Mouse (Mus musculus) limb, embryonic 14.5 days (tissue): ENCODE measurements around the gene Nrip1. TPM values are rescaled to one million over a fixed set of nuclear protein-coding genes. Genes with fewer than 3 reads are reported as not detected.

Experiments
- ATAC-seq: fragments of 200-750 bp; cut with Nextera tagmentation; 2 replicates; pipeline ENCODE4 v1.8.0; 2017; ENCODE audit warnings: low read depth, moderate number of reproducible peaks, moderate TSS enrichment; ENCODE audit not compliant: low FRiP score
- DNase-seq: peaks from one replicate; pipeline ENCODE4 v3.0.0-alpha.2; 2015; ENCODE audit warnings: low spot score
- H3K27ac ChIP-seq: fragments of 300-500 bp; sonication (generic); replicated peaks from 2 replicates; pipeline ENCODE4 v1.5.1; 2014; ENCODE audit warnings: low read depth, mild to moderate bottlenecking, low read length, moderate library complexity, mixed read lengths
- H3K27me3 ChIP-seq: fragments of 300-500 bp; sonication (generic); 2 replicates; pipeline ENCODE4 v1.6.1; 2014; ENCODE audit warnings: low read length, mixed read lengths; ENCODE audit not compliant: control insufficient read depth, insufficient read depth
- H3K36me3 ChIP-seq: fragments of 300-500 bp; sonication (generic); 2 replicates; pipeline ENCODE4 v1.6.1; 2014; ENCODE audit warnings: mild to moderate bottlenecking, low read length, moderate library complexity, mixed read lengths; ENCODE audit not compliant: control insufficient read depth, insufficient read depth
- H3K4me1 ChIP-seq: fragments of 300-500 bp; sonication (generic); 2 replicates; pipeline ENCODE4 v1.6.1; 2014; ENCODE audit warnings: antibody characterized with exemption, low read length, mixed read lengths; ENCODE audit not compliant: control insufficient read depth, insufficient read depth
- H3K4me2 ChIP-seq: fragments of 300-500 bp; sonication (generic); replicated peaks from 2 replicates; pipeline ENCODE4 v1.6.1; 2014; ENCODE audit warnings: low read depth, mild to moderate bottlenecking, low read length, moderate library complexity; ENCODE audit not compliant: severe bottlenecking
- H3K4me3 ChIP-seq: fragments of 300-500 bp; sonication (generic); replicated peaks from 2 replicates; pipeline ENCODE4 v1.5.1; 2014; ENCODE audit warnings: low read length
- H3K9ac ChIP-seq: fragments of 300-500 bp; sonication (generic); 2 replicates; pipeline ENCODE4 v1.6.1; 2014; ENCODE audit warnings: mild to moderate bottlenecking, low read depth, low read length, moderate library complexity; ENCODE audit not compliant: severe bottlenecking
- H3K9me3 ChIP-seq: fragments of 300-500 bp; sonication (generic); 2 replicates; pipeline ENCODE4 v1.6.1; 2016; ENCODE audit warnings: low read length; ENCODE audit not compliant: control insufficient read depth
- POLR2A ChIP-seq: fragments of 200-500 bp; IDR thresholded peaks from 2 replicates; pipeline ENCODE4 v1.8.0; 2012; ENCODE audit warnings: inconsistent platforms, mild to moderate bottlenecking, moderate library complexity, borderline replicate concordance; ENCODE audit not compliant: insufficient read depth, insufficient read length; ENCODE audit errors: extremely low read depth
- WGBS: fragments of 180-500 bp; shearing (Covaris S2); extraction: QIAGEN DNeasy Blood & Tissue Kit; methylation state at CpG from one replicate; pipeline ENCODE4 v1.1.7; 2014; 5-methylcytosine and 5-hydroxymethylcytosine counted together
- polyA plus RNA-seq, 2 experiments: library from polyadenylated mRNA; depleted of rRNA in 1 of 2; stranded (reverse) in 1 of 2; unstranded in 1 of 2; fragments of >200 nt; fragmentation: Nextera tagmentation in 1 of 2; extraction: Ambion mirVana in 1 of 2; gene quantifications; 2 replicates each; pipeline versions ENCODE4 v1.2.1 to v1.2.3; 2012 to 2014

Gene Nrip1
- polyA plus RNA-seq, 2 experiments: 6.9 to 37.3 TPM

DNA sequence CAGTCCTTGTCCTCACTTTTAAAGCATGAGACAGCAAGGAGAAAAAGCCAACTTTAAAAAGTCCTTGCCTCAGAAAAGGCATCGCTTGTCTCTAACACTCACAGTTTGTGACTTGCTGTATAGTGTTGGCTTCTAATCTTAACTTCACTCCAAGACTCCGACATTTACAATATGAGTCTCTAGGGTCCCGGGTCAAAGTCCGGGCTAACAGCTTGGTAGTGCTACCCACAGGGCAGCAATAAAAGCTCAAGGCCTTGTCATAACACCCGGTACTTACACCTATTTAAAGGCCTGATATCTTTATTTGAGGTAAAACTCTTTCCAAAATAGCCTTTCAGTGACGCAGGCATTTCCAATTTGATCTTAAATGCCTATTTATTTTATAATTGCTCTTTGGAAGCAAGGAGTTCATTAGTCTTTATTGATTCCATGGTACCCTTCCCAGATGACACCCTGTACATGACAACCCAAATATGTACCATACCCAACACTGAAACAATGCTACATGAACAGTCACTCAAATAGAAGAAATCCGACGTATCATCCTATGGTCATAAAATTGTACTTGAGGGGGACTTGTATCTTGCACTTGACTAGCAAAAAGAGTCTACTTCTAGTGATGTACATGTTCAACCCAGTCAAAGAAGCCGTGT is 41.9 kb upstream of the Nrip1 start:
- Histone ChIP-seq H3K36me3 (no peaks in the 10 kb centered on the region), H3K27ac (no peak overlapping the region), H3K9ac (no peak overlapping the region), H3K9me3 (no peaks in the 10 kb centered on the region), H3K4me3 (no peak overlapping the region), H3K27me3 (no peaks in the 10 kb centered on the region), H3K4me2 (no peak overlapping the region), H3K4me1 (peaks cover 9% of the 10 kb centered on the region; the same call in 1 of the 2 replicates)
- ATAC-seq: no peak
- 47% methylated on average over 9 of the region's 9 CpGs for WGBS
- TF ChIP-seq POLR2A: no peak
- no peak for DNase-seq

DNA sequence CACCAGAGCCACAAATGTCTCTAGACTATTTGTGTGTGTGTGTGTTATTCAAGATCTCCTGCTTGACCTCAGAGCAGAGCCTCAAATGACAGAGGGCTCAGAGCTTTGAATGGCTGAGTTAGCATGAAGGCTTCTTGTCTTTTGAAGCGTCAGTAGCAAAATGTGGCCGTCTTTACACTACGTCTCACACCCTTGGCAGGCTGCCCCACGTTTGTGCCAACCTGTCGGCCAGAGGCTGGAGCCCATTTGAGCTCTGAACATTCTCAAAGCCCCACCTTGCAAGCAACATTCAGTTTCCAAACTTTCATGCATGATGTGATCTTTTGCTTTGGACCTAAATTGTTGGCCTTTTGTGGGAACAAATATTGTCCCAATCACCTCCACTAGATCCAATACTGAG is 40.9 kb upstream of the Nrip1 start:
- no peaks in the 10 kb centered on the region for H3K27me3 ChIP-seq
- H3K9me3 ChIP-seq: no peaks in the 10 kb centered on the region
- H3K27ac ChIP-seq: no peak overlapping the region
- 56% methylated on average over 5 of the region's 5 CpGs for WGBS
- ATAC-seq: no peak
- no peak overlapping the region for H3K9ac ChIP-seq
- DNase-seq: no peak
- no peak overlapping the region for H3K4me3 ChIP-seq
- H3K36me3 ChIP-seq: no peaks in the 10 kb centered on the region
- peaks cover 9% of the 10 kb centered on the region; the same call in 1 of the 2 replicates for H3K4me1 ChIP-seq
- H3K4me2 ChIP-seq: no peak overlapping the region
- no peak for TF ChIP-seq POLR2A

DNA sequence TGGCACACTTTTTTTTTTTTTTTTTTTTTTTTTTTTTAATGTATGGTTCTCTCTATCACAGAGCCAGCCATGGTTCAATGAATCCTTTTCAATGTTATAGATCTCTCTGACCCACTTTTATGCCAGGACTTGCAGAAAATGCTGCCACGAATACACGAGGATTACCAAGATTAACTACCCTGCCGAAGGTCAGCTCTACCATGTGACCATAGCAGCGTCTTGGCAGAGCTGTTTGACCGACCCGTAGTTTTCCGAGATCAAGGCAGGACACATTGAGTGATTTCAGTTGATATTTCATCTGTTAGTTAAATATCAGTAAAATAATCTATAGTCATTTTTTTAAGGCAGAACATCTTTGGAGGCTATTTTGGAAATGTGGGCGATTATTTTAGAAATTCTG is 40.0 kb upstream of the Nrip1 start:
- no peak overlapping the region for H3K9ac ChIP-seq
- DNase-seq (no peak), ATAC-seq (no peak)
- TF ChIP-seq POLR2A: no peak
- WGBS: 93% methylated on average over 8 of the region's 8 CpGs
- no peak overlapping the region for H3K4me2 ChIP-seq
- no peaks in the 10 kb centered on the region for H3K36me3 ChIP-seq
- H3K27me3 ChIP-seq: no peaks in the 10 kb centered on the region
- H3K27ac ChIP-seq: no peak overlapping the region
- no peak overlapping the region for H3K4me3 ChIP-seq
- no peaks in the 10 kb centered on the region for H3K9me3 ChIP-seq
- H3K4me1 ChIP-seq: peaks cover 9% of the 10 kb centered on the region; the same call in 1 of the 2 replicates

DNA sequence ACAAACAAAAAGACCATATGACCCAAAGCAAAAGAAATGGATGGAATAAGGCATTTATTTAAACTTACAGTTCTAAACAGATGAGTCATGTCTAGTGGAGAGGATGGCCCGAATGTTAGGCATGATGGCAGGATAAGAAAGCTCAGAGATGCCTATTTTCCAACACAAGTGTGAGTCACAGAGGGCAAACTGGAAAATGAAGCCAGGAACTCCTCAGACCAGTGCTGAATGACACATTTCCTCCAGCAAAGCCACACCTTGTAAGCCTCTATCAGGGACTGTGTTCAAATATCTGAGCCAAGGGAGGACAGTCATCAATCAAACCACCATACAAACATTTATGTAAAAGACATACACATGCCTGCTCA is 35.7 kb upstream of the Nrip1 start:
- peaks cover 3% of the 10 kb centered on the region; the same call in 1 of the 2 replicates for H3K4me1 ChIP-seq
- no peak overlapping the region for H3K27ac ChIP-seq
- no peak for ATAC-seq
- H3K4me3 ChIP-seq: no peak overlapping the region
- H3K36me3 ChIP-seq: no peaks in the 10 kb centered on the region
- no peak for TF ChIP-seq POLR2A
- no peak overlapping the region for H3K9ac ChIP-seq
- no peak overlapping the region for H3K4me2 ChIP-seq
- DNase-seq: no peak
- no peaks in the 10 kb centered on the region for H3K27me3 ChIP-seq
- WGBS: 74% methylated on average over 1 of the region's 1 CpGs
- no peaks in the 10 kb centered on the region for H3K9me3 ChIP-seq

DNA sequence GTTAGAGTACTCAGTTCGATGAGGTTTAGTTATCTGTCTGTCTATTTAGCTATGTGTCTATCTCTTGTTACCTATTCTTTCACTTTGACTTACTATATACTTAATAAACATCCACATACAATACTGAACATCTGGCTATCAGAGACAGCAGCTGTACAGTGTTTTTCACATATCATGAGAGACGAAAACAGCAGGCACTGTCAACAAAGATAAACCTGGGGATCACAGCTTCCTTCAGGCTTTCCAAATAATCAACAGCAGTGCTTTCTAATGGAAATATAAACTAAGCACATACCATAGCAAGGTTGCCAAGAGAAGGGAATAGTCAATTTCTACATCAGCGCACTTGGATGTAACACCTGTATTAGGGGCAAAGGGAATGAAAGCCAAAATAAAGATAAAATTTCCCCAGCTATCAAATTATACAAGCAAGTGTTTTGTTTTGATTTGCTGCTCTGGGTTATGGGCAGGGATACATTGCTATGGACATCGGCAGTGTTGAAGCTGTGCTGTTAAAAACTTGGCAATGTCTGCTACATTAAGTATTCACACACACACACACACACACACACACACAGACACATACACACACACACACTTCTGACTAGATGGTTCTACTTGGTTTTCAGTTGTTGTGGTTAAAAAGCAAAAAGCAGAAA is 35.2 kb upstream of the Nrip1 start:
- no peaks in the 10 kb centered on the region for H3K36me3 ChIP-seq
- H3K9me3 ChIP-seq: no peaks in the 10 kb centered on the region
- ATAC-seq (no peak), DNase-seq (no peak)
- 83% methylated on average over 4 of the region's 4 CpGs for WGBS
- H3K4me1 ChIP-seq: peaks cover 2% of the 10 kb centered on the region; the same call in 1 of the 2 replicates
- H3K9ac ChIP-seq: no peak overlapping the region
- TF ChIP-seq POLR2A: no peak
- H3K27ac ChIP-seq: no peak overlapping the region
- no peak overlapping the region for H3K4me2 ChIP-seq
- no peak overlapping the region for H3K4me3 ChIP-seq
- no peaks in the 10 kb centered on the region for H3K27me3 ChIP-seq
